Mouse (Mus musculus) limb, embryonic 14.5 days (tissue): ENCODE measurements around the gene Mcam. TPM values are rescaled to one million over a fixed set of nuclear protein-coding genes. Genes with fewer than 3 reads are reported as not detected.

Experiments
- ATAC-seq: fragments of 200-750 bp; cut with Nextera tagmentation; 2 replicates; pipeline ENCODE4 v1.8.0; 2017; ENCODE audit warnings: low read depth, moderate number of reproducible peaks, moderate TSS enrichment; ENCODE audit not compliant: low FRiP score
- DNase-seq: peaks from one replicate; pipeline ENCODE4 v3.0.0-alpha.2; 2015; ENCODE audit warnings: low spot score
- H3K27ac ChIP-seq: fragments of 300-500 bp; sonication (generic); replicated peaks from 2 replicates; pipeline ENCODE4 v1.5.1; 2014; ENCODE audit warnings: low read depth, mild to moderate bottlenecking, low read length, moderate library complexity, mixed read lengths
- H3K27me3 ChIP-seq: fragments of 300-500 bp; sonication (generic); 2 replicates; pipeline ENCODE4 v1.6.1; 2014; ENCODE audit warnings: low read length, mixed read lengths; ENCODE audit not compliant: control insufficient read depth, insufficient read depth
- H3K36me3 ChIP-seq: fragments of 300-500 bp; sonication (generic); 2 replicates; pipeline ENCODE4 v1.6.1; 2014; ENCODE audit warnings: mild to moderate bottlenecking, low read length, moderate library complexity, mixed read lengths; ENCODE audit not compliant: control insufficient read depth, insufficient read depth
- H3K4me1 ChIP-seq: fragments of 300-500 bp; sonication (generic); 2 replicates; pipeline ENCODE4 v1.6.1; 2014; ENCODE audit warnings: antibody characterized with exemption, low read length, mixed read lengths; ENCODE audit not compliant: control insufficient read depth, insufficient read depth
- H3K4me2 ChIP-seq: fragments of 300-500 bp; sonication (generic); replicated peaks from 2 replicates; pipeline ENCODE4 v1.6.1; 2014; ENCODE audit warnings: low read depth, mild to moderate bottlenecking, low read length, moderate library complexity; ENCODE audit not compliant: severe bottlenecking
- H3K4me3 ChIP-seq: fragments of 300-500 bp; sonication (generic); replicated peaks from 2 replicates; pipeline ENCODE4 v1.5.1; 2014; ENCODE audit warnings: low read length
- H3K9ac ChIP-seq: fragments of 300-500 bp; sonication (generic); 2 replicates; pipeline ENCODE4 v1.6.1; 2014; ENCODE audit warnings: mild to moderate bottlenecking, low read depth, low read length, moderate library complexity; ENCODE audit not compliant: severe bottlenecking
- H3K9me3 ChIP-seq: fragments of 300-500 bp; sonication (generic); 2 replicates; pipeline ENCODE4 v1.6.1; 2016; ENCODE audit warnings: low read length; ENCODE audit not compliant: control insufficient read depth
- POLR2A ChIP-seq: fragments of 200-500 bp; IDR thresholded peaks from 2 replicates; pipeline ENCODE4 v1.8.0; 2012; ENCODE audit warnings: inconsistent platforms, mild to moderate bottlenecking, moderate library complexity, borderline replicate concordance; ENCODE audit not compliant: insufficient read depth, insufficient read length; ENCODE audit errors: extremely low read depth
- WGBS: fragments of 180-500 bp; shearing (Covaris S2); extraction: QIAGEN DNeasy Blood & Tissue Kit; methylation state at CpG from one replicate; pipeline ENCODE4 v1.1.7; 2014; 5-methylcytosine and 5-hydroxymethylcytosine counted together
- polyA plus RNA-seq, 2 experiments: library from polyadenylated mRNA; depleted of rRNA in 1 of 2; stranded (reverse) in 1 of 2; unstranded in 1 of 2; fragments of >200 nt; fragmentation: Nextera tagmentation in 1 of 2; extraction: Ambion mirVana in 1 of 2; gene quantifications; 2 replicates each; pipeline versions ENCODE4 v1.2.1 to v1.2.3; 2012 to 2014

Mcam gene
- polyA plus RNA-seq, 2 experiments: 44.2 to 82.8 TPM

DNA sequence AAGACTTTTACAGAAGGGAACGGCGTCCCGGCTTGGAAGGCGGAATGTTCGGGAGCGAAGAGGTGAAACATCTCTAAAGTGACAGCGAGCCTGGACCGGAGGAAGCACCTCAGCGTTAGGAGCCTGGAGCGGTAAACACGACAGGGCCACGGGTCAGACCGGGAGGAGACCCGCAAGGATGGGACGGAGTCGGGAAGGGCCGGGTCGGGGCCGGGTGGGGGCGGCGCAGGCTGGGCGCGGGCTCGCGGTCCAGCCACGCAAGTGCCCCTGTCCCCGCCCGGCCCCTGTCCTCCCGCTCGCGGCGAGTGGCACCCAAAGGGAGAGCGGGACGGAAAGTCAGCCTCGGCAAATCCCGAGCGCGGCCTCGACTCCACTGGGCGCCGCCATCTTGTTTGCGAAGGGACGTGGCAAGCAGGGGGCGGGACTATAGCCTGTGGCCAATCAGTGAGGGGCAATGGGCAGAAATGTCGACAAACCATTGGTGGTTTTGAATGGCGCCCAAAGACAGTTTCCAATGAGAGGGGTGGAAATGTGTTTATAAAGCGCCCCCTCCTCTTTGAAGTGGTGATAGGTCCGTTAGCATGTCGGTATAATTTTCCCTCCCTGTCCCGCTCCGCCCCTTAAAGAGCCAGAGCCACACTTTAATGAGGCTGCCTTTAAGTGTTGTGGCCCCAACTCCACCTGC is 21.0 kb upstream of the Mcam start, which contains the start of the genes Gm49380 and Rnf26:
TSS of gene Gm49380 (minus strand) at position 396 of the 685 bp plus-strand sequence.
TSS of gene Rnf26 (minus strand) at position 413 of the 685 bp plus-strand sequence.
- H3K4me3 ChIP-seq: peak within 1 kb of the TSS; percentile 69
- peak within 1 kb of the TSS; percentile 47 for H3K4me2 ChIP-seq
- H3K27ac ChIP-seq: peak within 1 kb of the TSS; percentile 63; the same call in 1 of the 2 replicates
- no peaks in the 10 kb centered on the region for H3K27me3 ChIP-seq
- H3K9ac ChIP-seq: peak within 1 kb of the TSS; percentile 87
- DNase-seq (peak; percentile 100), ATAC-seq (peak; percentile 97)
- WGBS: under 1% methylated on average over 28 of the region's 51 CpGs
- no peaks in the 10 kb centered on the region for H3K9me3 ChIP-seq
- peaks cover 14% of the 10 kb centered on the region for H3K36me3 ChIP-seq
- H3K4me1 ChIP-seq: peaks cover 22% of the 10 kb centered on the region
- TF ChIP-seq POLR2A: no peak

DNA sequence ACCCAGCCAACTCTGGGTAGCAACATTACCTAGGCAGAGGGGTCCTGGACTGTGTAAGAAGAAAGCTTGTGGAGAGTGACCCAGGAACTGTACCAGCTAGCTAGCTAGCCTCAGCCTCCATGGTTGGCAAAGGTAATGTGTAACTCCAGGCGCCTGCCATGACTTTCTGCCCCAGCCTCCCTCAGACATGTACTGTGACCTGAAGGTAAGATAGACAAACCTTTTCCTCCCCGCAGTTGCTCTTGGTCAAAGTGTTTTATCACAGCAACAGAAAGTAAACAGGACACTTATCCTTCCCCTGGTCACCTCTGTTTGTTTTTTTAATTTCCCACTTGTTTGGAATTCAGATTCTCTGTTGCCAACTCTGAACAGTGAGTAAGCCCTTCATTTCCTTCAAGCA is 19.8 kb upstream of the Mcam start:
- no peak for ATAC-seq
- no peaks in the 10 kb centered on the region for H3K27me3 ChIP-seq
- no peak for DNase-seq
- H3K9me3 ChIP-seq: no peaks in the 10 kb centered on the region
- H3K36me3 ChIP-seq: 0 out of 2 replicates have a peak, but pooled peaks cover 6% of the 10 kb centered on the region
- peaks cover 10% of the 10 kb centered on the region for H3K4me1 ChIP-seq
- no peak overlapping the region for H3K4me2 ChIP-seq
- H3K4me3 ChIP-seq: no peak overlapping the region
- H3K9ac ChIP-seq: no peak overlapping the region
- no peak overlapping the region for H3K27ac ChIP-seq
- no peak for TF ChIP-seq POLR2A
- WGBS: 91% methylated on average over 2 of the region's 2 CpGs

DNA sequence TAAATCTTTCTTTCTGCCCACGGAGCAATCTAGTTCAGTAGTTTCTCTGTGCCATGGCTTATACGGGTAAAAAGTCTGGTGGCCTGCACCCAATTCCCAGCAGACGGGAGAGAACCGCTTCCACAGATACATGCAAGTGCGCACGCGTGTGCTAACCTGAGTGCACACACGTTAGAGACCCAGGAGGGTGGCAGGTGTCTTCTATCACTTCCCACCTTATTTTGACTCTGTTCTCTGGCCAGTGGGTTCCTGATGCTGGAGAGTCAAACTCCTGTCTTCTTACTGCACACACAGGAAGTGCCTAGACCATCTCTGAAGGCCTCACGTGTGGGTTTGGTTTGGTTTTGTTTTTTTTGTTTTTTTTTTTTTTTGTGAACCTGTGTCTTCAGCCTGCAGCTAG is 18.7 kb upstream of the Mcam start:
- Histone ChIP-seq H3K27ac (no peak overlapping the region), H3K9me3 (no peaks in the 10 kb centered on the region), H3K9ac (no peak overlapping the region), H3K36me3 (no peaks in the 10 kb centered on the region), H3K4me1 (no peaks in the 10 kb centered on the region), H3K4me2 (no peak overlapping the region), H3K4me3 (no peak overlapping the region), H3K27me3 (no peaks in the 10 kb centered on the region)
- DNase-seq (no peak), ATAC-seq (no peak)
- WGBS: 90% methylated on average over 9 of the region's 9 CpGs
- TF ChIP-seq POLR2A: no peak

DNA sequence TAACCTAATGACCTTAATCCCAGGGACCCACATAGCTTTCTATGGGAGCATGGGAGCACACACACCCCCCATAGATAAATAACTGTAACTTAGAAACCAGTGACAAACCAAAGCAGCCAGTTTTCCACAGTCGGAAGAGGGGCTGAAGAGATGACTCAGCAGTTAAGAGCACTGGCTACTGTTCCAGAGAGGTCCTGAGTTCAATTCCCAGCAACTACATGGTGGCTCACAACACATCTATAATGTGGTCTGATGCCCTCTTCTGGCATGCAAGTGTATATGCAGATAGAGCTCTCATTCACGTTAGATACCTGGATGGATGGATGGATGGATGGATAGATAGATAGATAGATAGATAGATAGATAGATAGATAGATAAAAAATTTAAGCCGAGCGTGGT is 18.1 kb upstream of the Mcam start:
- TF ChIP-seq POLR2A: no peak
- no peaks in the 10 kb centered on the region for H3K27me3 ChIP-seq

DNA sequence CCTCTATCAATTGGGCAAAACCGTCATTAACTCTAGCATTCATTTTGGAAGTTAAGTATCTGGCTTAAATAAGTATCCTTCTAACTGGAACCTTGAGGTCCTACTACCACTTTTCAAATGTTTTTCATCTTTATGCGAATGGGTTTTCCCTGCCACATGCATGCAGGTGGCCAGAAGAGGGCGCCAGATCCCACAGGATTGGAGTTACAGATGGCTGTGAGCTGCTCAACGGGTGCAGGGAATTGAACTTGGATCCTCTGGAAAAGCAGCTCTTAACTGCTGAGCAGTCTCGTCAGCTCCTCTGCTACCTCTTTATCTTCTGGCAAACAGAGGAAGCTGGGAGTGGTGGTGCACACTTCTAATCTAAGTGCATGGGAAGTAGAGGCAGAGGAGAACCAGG is 15.3 kb upstream of the Mcam start:
- Histone ChIP-seq H3K4me1 (no peaks in the 10 kb centered on the region), H3K27me3 (no peaks in the 10 kb centered on the region), H3K36me3 (no peaks in the 10 kb centered on the region), H3K4me3 (no peak overlapping the region), H3K4me2 (no peak overlapping the region), H3K9me3 (no peaks in the 10 kb centered on the region), H3K9ac (no peak overlapping the region), H3K27ac (no peak overlapping the region)
- 58% methylated on average over 5 of the region's 5 CpGs for WGBS
- TF ChIP-seq POLR2A: no peak
- no peak for ATAC-seq
- no peak for DNase-seq

More for the DNA sequence above, 18.1 kb upstream of the Mcam start:
- H3K4me3 ChIP-seq: no peak overlapping the region
- no peak overlapping the region for H3K4me2 ChIP-seq
- H3K36me3 ChIP-seq: no peaks in the 10 kb centered on the region
- no peak overlapping the region for H3K9ac ChIP-seq
- H3K4me1 ChIP-seq: no peaks in the 10 kb centered on the region
- no peak overlapping the region for H3K27ac ChIP-seq
- 90% methylated on average over 4 of the region's 4 CpGs for WGBS
- no peaks in the 10 kb centered on the region for H3K9me3 ChIP-seq
- no peak for DNase-seq
- ATAC-seq: no peak
